Mouse (Mus musculus) embryonic facial prominence, embryonic 14.5 days (tissue): Measurements from ENCODE around the gene Dhx8. TPM values are rescaled to one million over a fixed set of nuclear protein-coding genes. Genes with fewer than 3 reads are reported as not detected.

ENCODE experiments used
- ATAC-seq: fragments of 200-750 bp; cut with Nextera tagmentation; 2 replicates; pipeline ENCODE4 v1.8.0; 2017; ENCODE audit warnings: low read depth, moderate number of reproducible peaks, moderate TSS enrichment
- DNase-seq: peaks from one replicate; pipeline ENCODE4 v3.0.0-alpha.2; 2015; ENCODE audit warnings: low spot score
- H3K27ac ChIP-seq: fragments of 300-500 bp; sonication (generic); replicated peaks from 2 replicates; pipeline ENCODE4 v1.5.1; 2014; ENCODE audit warnings: low read depth, mild to moderate bottlenecking, low read length, moderate library complexity
- H3K27me3 ChIP-seq: fragments of 300-500 bp; sonication (generic); replicated peaks from 2 replicates; pipeline ENCODE4 v1.6.1; 2014; ENCODE audit warnings: low read length; ENCODE audit not compliant: control insufficient read depth, insufficient read depth
- H3K36me3 ChIP-seq: fragments of 300-500 bp; sonication (generic); 2 replicates; pipeline ENCODE4 v1.6.1; 2014; ENCODE audit warnings: low read length, mixed read lengths; ENCODE audit not compliant: control insufficient read depth, insufficient read depth
- H3K4me1 ChIP-seq: fragments of 300-500 bp; sonication (generic); 2 replicates; pipeline ENCODE4 v1.6.1; 2014; ENCODE audit warnings: antibody characterized with exemption, low read length; ENCODE audit not compliant: control insufficient read depth, insufficient read depth
- H3K4me2 ChIP-seq: fragments of 300-500 bp; sonication (generic); 2 replicates; pipeline ENCODE4 v1.6.1; 2014; ENCODE audit warnings: low read depth, mild to moderate bottlenecking, low read length, moderate library complexity, mixed read lengths
- H3K4me3 ChIP-seq: fragments of 300-500 bp; sonication (generic); 2 replicates; pipeline ENCODE4 v1.5.1; 2014; ENCODE audit warnings: low read depth, mild to moderate bottlenecking, low read length
- H3K9ac ChIP-seq: fragments of 300-500 bp; sonication (generic); 2 replicates; pipeline ENCODE4 v1.6.1; 2014; ENCODE audit warnings: low read depth, mild to moderate bottlenecking, low read length, moderate library complexity, mixed read lengths
- H3K9me3 ChIP-seq: fragments of 300-500 bp; sonication (generic); 2 replicates; pipeline ENCODE4 v1.6.1; 2016; ENCODE audit warnings: low read length; ENCODE audit not compliant: control insufficient read depth
- WGBS: fragments of 180-500 bp; shearing (Covaris S2); extraction: QIAGEN DNeasy Blood & Tissue Kit; methylation state at CpG from one replicate; pipeline ENCODE4 v1.1.7; 2014; 5-methylcytosine and 5-hydroxymethylcytosine counted together
- polyA plus RNA-seq: library from polyadenylated mRNA; unstranded; fragments of >200 nt; fragmentation: Nextera tagmentation; extraction: Ambion mirVana; gene quantifications from 2 replicates; pipeline ENCODE4 v1.2.1, GENCODE M21; 2014

Gene Dhx8
- polyA plus RNA-seq, 1 experiment from 2014 or later: 28.1 TPM

DNA sequence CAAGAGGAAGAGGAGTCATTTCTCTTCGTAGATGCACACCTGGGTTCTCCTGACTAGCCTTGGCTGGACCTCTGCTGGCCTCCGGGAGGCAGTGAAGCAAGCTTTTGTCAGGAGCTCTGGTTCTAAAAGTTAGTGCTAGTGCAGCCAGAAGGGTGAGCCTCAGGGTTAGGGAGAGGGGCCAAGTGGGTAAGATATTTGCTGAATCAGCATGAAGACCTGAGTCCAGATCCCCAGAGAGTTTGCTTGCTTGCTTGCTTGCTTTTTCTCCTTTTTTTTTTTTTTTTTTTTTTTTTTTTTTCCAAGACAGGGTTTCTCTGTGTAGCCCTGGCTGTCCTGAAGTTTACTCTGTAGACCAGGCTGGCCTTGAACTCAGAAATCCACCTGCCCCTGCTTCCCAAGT lies 64.6 kb downstream of the Dhx8 start:
- ATAC-seq (no peak), DNase-seq (no peak)
- Histone ChIP-seq H3K27me3 (no peaks in the 10 kb centered on the region), H3K4me3 (no peak overlapping the region), H3K9me3 (no peaks in the 10 kb centered on the region), H3K9ac (no peak overlapping the region), H3K4me1 (no peaks in the 10 kb centered on the region), H3K4me2 (no peak overlapping the region), H3K27ac (no peak overlapping the region), H3K36me3 (no peaks in the 10 kb centered on the region)
- WGBS: 84% methylated on average over 2 of the region's 2 CpGs

GRCm38 (mm10) chr11:101798083-101798482 lies 65.4 kb downstream of the Dhx8 start:
- H3K27ac ChIP-seq: no peak overlapping the region
- WGBS: 33% methylated on average over 8 of the region's 8 CpGs
- ATAC-seq (no peak), DNase-seq (peak; percentile 62)
- no peaks in the 10 kb centered on the region for H3K27me3 ChIP-seq
- no peak overlapping the region for H3K4me2 ChIP-seq
- H3K9ac ChIP-seq: no peak overlapping the region
- H3K4me1 ChIP-seq: no peaks in the 10 kb centered on the region
- H3K36me3 ChIP-seq: no peaks in the 10 kb centered on the region
- no peak overlapping the region for H3K4me3 ChIP-seq
- no peaks in the 10 kb centered on the region for H3K9me3 ChIP-seq

- H3K27me3 ChIP-seq: no peaks in the 10 kb centered on the region
- peak; percentile 56 for DNase-seq
- no peaks in the 10 kb centered on the region for H3K36me3 ChIP-seq
- no peak overlapping the region for H3K4me3 ChIP-seq
- ATAC-seq: no peak
- no peaks in the 10 kb centered on the region for H3K9me3 ChIP-seq
- WGBS: 2% methylated on average over 5 of the region's 5 CpGs
- no peaks in the 10 kb centered on the region for H3K4me1 ChIP-seq
- no peak overlapping the region for H3K27ac ChIP-seq
- peak overlapping the region; percentile 24 for H3K4me2 ChIP-seq
- H3K9ac ChIP-seq: no peak overlapping the region
Observed at GRCm38 (mm10) chr11:101801386-101801785, 68.7 kb downstream of the Dhx8 start.

DNA sequence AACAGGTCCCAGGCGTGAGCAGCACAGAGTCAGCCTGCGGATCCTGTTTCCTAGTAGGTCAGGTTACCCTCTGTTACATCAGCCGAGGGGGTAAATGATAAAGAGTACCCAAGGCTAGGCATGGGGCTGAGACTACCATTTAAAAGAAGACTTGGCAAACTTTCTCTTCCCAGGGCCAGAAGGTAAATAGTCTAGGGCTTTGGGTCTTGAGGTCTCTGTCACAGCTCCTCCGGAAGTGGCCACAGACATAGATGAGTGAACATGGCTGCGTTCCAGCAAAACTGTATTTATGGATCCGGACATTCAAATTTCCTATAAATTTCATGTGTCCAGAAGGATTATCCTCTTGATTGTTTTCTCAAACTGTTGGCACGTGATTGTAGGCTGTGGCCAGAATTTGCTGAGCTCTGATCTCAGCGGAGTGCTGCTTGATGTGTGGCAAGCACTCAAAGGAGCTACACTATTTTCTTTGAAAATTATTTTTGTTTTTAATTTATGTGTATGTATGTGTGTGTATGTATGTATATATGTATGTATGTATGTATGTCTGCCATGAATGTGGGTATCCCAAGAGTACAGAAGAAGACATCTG lies 72.5 kb downstream of the Dhx8 start:
- H3K9ac ChIP-seq: no peak overlapping the region
- H3K27ac ChIP-seq: no peak overlapping the region
- no peak overlapping the region for H3K4me2 ChIP-seq
- H3K27me3 ChIP-seq: no peaks in the 10 kb centered on the region
- H3K4me3 ChIP-seq: no peak overlapping the region
- DNase-seq (no peak), ATAC-seq (no peak)
- 82% methylated on average over 8 of the region's 8 CpGs for WGBS
- no peaks in the 10 kb centered on the region for H3K36me3 ChIP-seq
- H3K9me3 ChIP-seq: no peaks in the 10 kb centered on the region
- 0 out of 2 replicates have a peak, but pooled peaks cover 7% of the 10 kb centered on the region for H3K4me1 ChIP-seq

- WGBS: 44% methylated on average over 12 of the region's 12 CpGs
- Histone ChIP-seq H3K4me1 (0 out of 2 replicates have a peak, but pooled peaks cover 7% of the 10 kb centered on the region), H3K36me3 (no peaks in the 10 kb centered on the region), H3K27me3 (no peaks in the 10 kb centered on the region), H3K9me3 (no peaks in the 10 kb centered on the region), H3K4me2 (peak overlapping the region; percentile 26), H3K27ac (0 out of 2 replicates have a peak overlapping the region, but pooled peaks have one; percentile 28), H3K4me3 (no peak overlapping the region), H3K9ac (no peak overlapping the region)
- DNase-seq (no peak), ATAC-seq (peak; percentile 50)
Observed at GRCm38 (mm10) chr11:101806741-101807140, 74.0 kb downstream of the Dhx8 start.

DNA sequence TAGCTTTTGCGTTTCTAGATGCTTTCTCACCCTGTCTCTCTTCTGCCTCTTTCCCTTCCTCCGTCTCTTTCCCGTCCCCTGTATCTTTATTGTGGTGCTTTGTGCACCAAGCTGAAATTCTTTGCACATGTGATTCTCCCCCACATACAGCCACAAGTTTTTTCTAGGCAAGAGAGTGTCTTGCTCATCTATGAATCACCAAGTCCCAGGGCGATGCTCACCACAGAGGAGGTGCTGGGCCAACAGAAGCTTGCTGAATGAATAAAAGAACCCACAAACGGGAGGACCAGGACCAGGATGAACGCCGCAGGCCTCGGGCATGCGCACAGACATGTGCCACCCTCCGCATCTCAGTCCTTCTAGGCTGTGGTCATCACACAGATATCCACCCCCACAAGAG lies 74.5 kb downstream of the Dhx8 start:
- Histone ChIP-seq H3K4me2 (peak overlapping the region; percentile 26), H3K4me1 (0 out of 2 replicates have a peak, but pooled peaks cover 7% of the 10 kb centered on the region), H3K9ac (no peak overlapping the region), H3K27me3 (no peaks in the 10 kb centered on the region), H3K4me3 (no peak overlapping the region), H3K27ac (0 out of 2 replicates have a peak overlapping the region, but pooled peaks have one; percentile 28), H3K36me3 (no peaks in the 10 kb centered on the region), H3K9me3 (no peaks in the 10 kb centered on the region)
- WGBS: 74% methylated on average over 10 of the region's 10 CpGs
- DNase-seq: no peak
- ATAC-seq: 0 out of 2 replicates have a peak, but pooled peaks have one; percentile 4

DNA sequence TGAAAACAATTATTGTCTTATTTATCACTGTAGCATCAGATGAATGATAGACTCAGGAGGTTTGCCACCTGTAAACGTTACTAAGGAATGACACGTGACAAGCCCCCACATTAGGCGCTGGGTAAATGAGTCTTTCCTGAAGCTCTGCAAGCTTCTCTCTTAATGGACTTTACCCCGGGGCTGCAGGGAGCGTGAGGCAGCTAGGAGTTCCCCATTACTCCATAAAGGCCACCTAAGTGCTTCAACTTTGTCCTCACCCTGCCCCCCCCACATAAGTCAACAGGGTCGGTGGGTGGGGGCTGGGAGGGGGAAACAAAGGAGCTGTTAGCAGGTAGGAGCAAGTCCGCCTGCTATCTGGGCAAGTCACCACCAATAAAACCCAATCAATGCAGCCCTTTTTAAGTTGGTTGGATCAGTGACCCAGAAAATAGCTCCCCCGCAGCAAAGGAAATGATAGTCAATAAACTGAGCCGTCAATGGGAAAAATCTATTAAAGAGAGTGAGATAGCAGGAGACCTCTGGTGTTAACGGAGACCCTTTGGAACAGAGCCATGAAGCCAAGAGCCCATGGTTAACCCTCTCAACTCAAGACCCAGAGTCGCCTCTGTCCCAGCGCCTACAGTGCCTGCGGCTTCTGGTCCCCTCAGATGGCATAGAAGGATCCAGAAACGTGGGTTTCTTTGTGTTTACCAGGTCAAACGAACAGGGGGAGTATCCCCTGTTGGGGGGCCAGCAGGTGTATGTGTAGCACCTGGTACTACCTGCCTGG lies 76.5 kb downstream of the Dhx8 start:
- Histone ChIP-seq H3K4me3 (no peak overlapping the region), H3K27ac (no peak overlapping the region), H3K4me2 (no peak overlapping the region), H3K36me3 (no peaks in the 10 kb centered on the region), H3K27me3 (no peaks in the 10 kb centered on the region), H3K4me1 (peaks cover 10% of the 10 kb centered on the region; the same call in 1 of the 2 replicates), H3K9ac (no peak overlapping the region), H3K9me3 (no peaks in the 10 kb centered on the region)
- WGBS: 40% methylated on average over 15 of the region's 15 CpGs
- ATAC-seq (no peak), DNase-seq (no peak)

- Histone ChIP-seq H3K36me3 (no peaks in the 10 kb centered on the region), H3K4me2 (no peak overlapping the region), H3K27ac (no peak overlapping the region), H3K27me3 (no peaks in the 10 kb centered on the region; the same call in 1 of the 2 replicates), H3K4me1 (peaks cover 15% of the 10 kb centered on the region), H3K9me3 (no peaks in the 10 kb centered on the region), H3K9ac (no peak overlapping the region), H3K4me3 (no peak overlapping the region)
- 3% methylated on average over 7 of the region's 7 CpGs for WGBS
- ATAC-seq: no peak; the same call in 1 of the 2 replicates
- DNase-seq: peak; percentile 78
Observed at GRCm38 (mm10) chr11:101813259-101813658, 80.5 kb downstream of the Dhx8 start.
